Mouse (Mus musculus) neural tube, embryonic 15.5 days (tissue): ENCODE measurements around the gene Epas1. TPM values are rescaled to one million over a fixed set of nuclear protein-coding genes. Genes with fewer than 3 reads are reported as not detected.

Experiments
- ATAC-seq: fragments of 200-750 bp; cut with Nextera tagmentation; 2 replicates; pipeline ENCODE4 v1.8.0; 2017; ENCODE audit warnings: mild to moderate bottlenecking, moderate TSS enrichment, moderate library complexity; ENCODE audit not compliant: low FRiP score
- H3K27ac ChIP-seq: fragments of 300-500 bp; sonication (generic); replicated peaks from 2 replicates; pipeline ENCODE4 v1.5.1; 2015; ENCODE audit warnings: mild to moderate bottlenecking, inconsistent platforms
- H3K27me3 ChIP-seq: fragments of 300-500 bp; sonication (generic); replicated peaks from 2 replicates; pipeline ENCODE4 v1.6.1; 2015; ENCODE audit warnings: inconsistent platforms
- H3K36me3 ChIP-seq: fragments of 300-500 bp; sonication (generic); 2 replicates; pipeline ENCODE4 v1.6.1; 2015; ENCODE audit warnings: inconsistent platforms
- H3K4me1 ChIP-seq: fragments of 300-500 bp; sonication (generic); 2 replicates; pipeline ENCODE4 v1.6.1; 2015; ENCODE audit warnings: inconsistent platforms
- H3K4me2 ChIP-seq: fragments of 300-500 bp; sonication (generic); 2 replicates; pipeline ENCODE4 v1.6.1; 2015; ENCODE audit warnings: inconsistent platforms, mild to moderate bottlenecking, moderate library complexity
- H3K4me3 ChIP-seq: fragments of 300-500 bp; sonication (generic); replicated peaks from 2 replicates; pipeline ENCODE4 v1.5.1; 2015; ENCODE audit warnings: mild to moderate bottlenecking, inconsistent platforms
- H3K9ac ChIP-seq: fragments of 300-500 bp; sonication (generic); replicated peaks from 2 replicates; pipeline ENCODE4 v1.6.1; 2015; ENCODE audit warnings: mild to moderate bottlenecking, inconsistent platforms
- H3K9me3 ChIP-seq: fragments of 300-500 bp; sonication (generic); replicated peaks from 2 replicates; pipeline ENCODE4 v1.6.1; 2016; ENCODE audit warnings: inconsistent platforms
- WGBS: fragments of 180-500 bp; shearing (Covaris S2); methylation state at CpG from one replicate; pipeline ENCODE4 v1.1.7; 2015; ENCODE audit warnings: mixed read lengths; 5-methylcytosine and 5-hydroxymethylcytosine counted together
- polyA plus RNA-seq: library from polyadenylated mRNA; unstranded; fragments of >200 nt; fragmentation: Nextera tagmentation; extraction: Ambion mirVana; gene quantifications from 2 replicates; pipeline ENCODE4 v1.2.1, GENCODE M21; 2015

Epas1 gene
- polyA plus RNA-seq, result 4.5 and 6.1 TPM in 2 replicates

- WGBS, result under 1% methylated on average over 57 of the region's 60 CpGs
- peaks cover 31% of the 10 kb centered on the region for H3K4me1 ChIP-seq
- peak within 1 kb of the TSS; percentile 49 for H3K4me3 ChIP-seq
- no peaks in the 10 kb centered on the region for H3K9me3 ChIP-seq
- peaks cover 56% of the 10 kb centered on the region for H3K27me3 ChIP-seq
- peak within 1 kb of the TSS; percentile 93 for H3K4me2 ChIP-seq
- ATAC-seq, result peak; percentile 86
- peak within 1 kb of the TSS; percentile 29 for H3K9ac ChIP-seq
- no peaks in the 10 kb centered on the region for H3K36me3 ChIP-seq
- H3K27ac ChIP-seq, result 0 out of 2 replicates have a peak within 1 kb of the TSS, but pooled peaks have one; percentile 33
Observed at GRCm38 (mm10) chr17:86753130-86753821, at the start of gene Epas1. Epas1 (plus strand) TSS chr17:86753700.

GRCm38 (mm10) chr17:86705236-86705635 is 48.3 kb upstream of the Epas1 start:
- H3K27me3 ChIP-seq, result no peaks in the 10 kb centered on the region
- WGBS, result 88% methylated on average over 3 of the region's 3 CpGs
- no peaks in the 10 kb centered on the region for H3K36me3 ChIP-seq
- H3K27ac ChIP-seq, result no peak overlapping the region
- H3K4me3 ChIP-seq, result no peak overlapping the region
- no peaks in the 10 kb centered on the region for H3K9me3 ChIP-seq
- no peak for ATAC-seq
- H3K4me2 ChIP-seq, result no peak overlapping the region
- H3K9ac ChIP-seq, result no peak overlapping the region
- H3K4me1 ChIP-seq, result no peaks in the 10 kb centered on the region

- no peaks in the 10 kb centered on the region for H3K9me3 ChIP-seq
- WGBS, result 92% methylated on average over 1 of the region's 1 CpGs
- no peak overlapping the region for H3K27ac ChIP-seq
- H3K9ac ChIP-seq, result no peak overlapping the region
- no peak overlapping the region for H3K4me2 ChIP-seq
- H3K4me3 ChIP-seq, result no peak overlapping the region
- H3K4me1 ChIP-seq, result no peaks in the 10 kb centered on the region
- no peaks in the 10 kb centered on the region for H3K36me3 ChIP-seq
- ATAC-seq, result no peak
- no peaks in the 10 kb centered on the region for H3K27me3 ChIP-seq
Observed at GRCm38 (mm10) chr17:86706467-86706866, 47.0 kb upstream of the Epas1 start.

GRCm38 (mm10) chr17:86709803-86710202 is 43.7 kb upstream of the Epas1 start:
- Histone ChIP-seq H3K4me3 (no peak overlapping the region), H3K9ac (no peak overlapping the region), H3K4me1 (no peaks in the 10 kb centered on the region), H3K4me2 (no peak overlapping the region), H3K9me3 (no peaks in the 10 kb centered on the region), H3K36me3 (no peaks in the 10 kb centered on the region), H3K27ac (no peak overlapping the region), H3K27me3 (no peaks in the 10 kb centered on the region)
- ATAC-seq, result no peak
- WGBS, result 82% methylated on average over 8 of the region's 8 CpGs

GRCm38 (mm10) chr17:86710379-86710778 is 43.1 kb upstream of the Epas1 start:
- WGBS, result 88% methylated on average over 8 of the region's 8 CpGs
- Histone ChIP-seq H3K36me3 (no peaks in the 10 kb centered on the region), H3K4me3 (no peak overlapping the region), H3K4me1 (no peaks in the 10 kb centered on the region), H3K27me3 (no peaks in the 10 kb centered on the region), H3K9me3 (no peaks in the 10 kb centered on the region), H3K27ac (no peak overlapping the region), H3K9ac (no peak overlapping the region), H3K4me2 (no peak overlapping the region)
- no peak for ATAC-seq

- 76% methylated on average over 5 of the region's 5 CpGs for WGBS
- Histone ChIP-seq H3K4me2 (no peak overlapping the region), H3K4me1 (no peaks in the 10 kb centered on the region), H3K27ac (no peak overlapping the region), H3K27me3 (no peaks in the 10 kb centered on the region), H3K9ac (no peak overlapping the region), H3K36me3 (no peaks in the 10 kb centered on the region), H3K4me3 (no peak overlapping the region), H3K9me3 (no peaks in the 10 kb centered on the region)
- no peak for ATAC-seq
Observed at GRCm38 (mm10) chr17:86711949-86712348, 41.6 kb upstream of the Epas1 start.

- Histone ChIP-seq H3K9me3 (no peaks in the 10 kb centered on the region), H3K4me1 (no peaks in the 10 kb centered on the region), H3K36me3 (no peaks in the 10 kb centered on the region), H3K27ac (no peak overlapping the region), H3K27me3 (no peaks in the 10 kb centered on the region), H3K4me2 (no peak overlapping the region), H3K9ac (no peak overlapping the region), H3K4me3 (no peak overlapping the region)
- ATAC-seq, result no peak
- WGBS, result 88% methylated on average over 8 of the region's 8 CpGs
Observed at GRCm38 (mm10) chr17:86712601-86713000, 40.9 kb upstream of the Epas1 start.

- no peak overlapping the region for H3K4me3 ChIP-seq
- H3K4me1 ChIP-seq, result no peaks in the 10 kb centered on the region
- no peaks in the 10 kb centered on the region for H3K9me3 ChIP-seq
- H3K36me3 ChIP-seq, result no peaks in the 10 kb centered on the region
- WGBS, result 29% methylated on average over 8 of the region's 8 CpGs
- no peak overlapping the region for H3K9ac ChIP-seq
- no peak overlapping the region for H3K27ac ChIP-seq
- ATAC-seq, result no peak
- H3K27me3 ChIP-seq, result no peaks in the 10 kb centered on the region
- H3K4me2 ChIP-seq, result no peak overlapping the region
Observed at GRCm38 (mm10) chr17:86713591-86713990, 39.9 kb upstream of the Epas1 start.

- no peak overlapping the region for H3K27ac ChIP-seq
- H3K4me2 ChIP-seq, result no peak overlapping the region
- no peaks in the 10 kb centered on the region for H3K9me3 ChIP-seq
- WGBS, result 74% methylated on average over 8 of the region's 8 CpGs
- H3K9ac ChIP-seq, result no peak overlapping the region
- no peaks in the 10 kb centered on the region for H3K36me3 ChIP-seq
- no peaks in the 10 kb centered on the region for H3K4me1 ChIP-seq
- no peaks in the 10 kb centered on the region for H3K27me3 ChIP-seq
- H3K4me3 ChIP-seq, result no peak overlapping the region
- no peak for ATAC-seq
Observed at GRCm38 (mm10) chr17:86724786-86725415, 28.6 kb upstream of the Epas1 start.

- WGBS, result 79% methylated on average over 7 of the region's 7 CpGs
- no peak overlapping the region for H3K27ac ChIP-seq
- no peak for ATAC-seq
Observed at GRCm38 (mm10) chr17:86726480-86726879, 27.0 kb upstream of the Epas1 start.

GRCm38 (mm10) chr17:86727031-86727430 is 26.5 kb upstream of the Epas1 start:
- no peak for ATAC-seq
- Histone ChIP-seq H3K27ac (no peak overlapping the region), H3K4me1 (peaks cover 2% of the 10 kb centered on the region; the same call in 1 of the 2 replicates), H3K9me3 (no peaks in the 10 kb centered on the region), H3K9ac (no peak overlapping the region), H3K4me2 (no peak overlapping the region), H3K27me3 (no peaks in the 10 kb centered on the region), H3K4me3 (no peak overlapping the region), H3K36me3 (no peaks in the 10 kb centered on the region)
- WGBS, result 90% methylated on average over 7 of the region's 7 CpGs

More at GRCm38 (mm10) chr17:86726480-86726879, 27.0 kb upstream of the Epas1 start:
- no peaks in the 10 kb centered on the region for H3K36me3 ChIP-seq
- H3K9me3 ChIP-seq, result no peaks in the 10 kb centered on the region
- H3K4me3 ChIP-seq, result no peak overlapping the region
- H3K27me3 ChIP-seq, result no peaks in the 10 kb centered on the region
- H3K9ac ChIP-seq, result no peak overlapping the region
- H3K4me2 ChIP-seq, result no peak overlapping the region
- no peaks in the 10 kb centered on the region for H3K4me1 ChIP-seq

- Histone ChIP-seq H3K9ac (no peak overlapping the region), H3K4me2 (no peak overlapping the region), H3K36me3 (no peaks in the 10 kb centered on the region), H3K27ac (no peak overlapping the region), H3K4me3 (no peak overlapping the region), H3K27me3 (no peaks in the 10 kb centered on the region), H3K4me1 (peaks cover 5% of the 10 kb centered on the region; the same call in 1 of the 2 replicates), H3K9me3 (no peaks in the 10 kb centered on the region)
- 82% methylated on average over 6 of the region's 6 CpGs for WGBS
- ATAC-seq, result no peak
Observed at GRCm38 (mm10) chr17:86731273-86731672, 22.2 kb upstream of the Epas1 start.
